Mouse (Mus musculus) embryonic facial prominence, embryonic 13.5 days (tissue): ENCODE results near the gene Eomes. TPM values are rescaled to one million over a fixed set of nuclear protein-coding genes. Genes with fewer than 3 reads are reported as not detected.

ENCODE experiments used
- ATAC-seq: fragments of 200-750 bp; cut with Nextera tagmentation; 2 replicates; pipeline ENCODE4 v1.8.0; 2017; ENCODE audit warnings: low read depth; ENCODE audit not compliant: insufficient number of reproducible peaks, insufficient read depth, low FRiP score, low TSS enrichment
- H3K27ac ChIP-seq: fragments of 300-500 bp; sonication (generic); 2 replicates; pipeline ENCODE4 v1.5.1; 2015; ENCODE audit warnings: moderate library complexity, mild to moderate bottlenecking, inconsistent platforms
- H3K27me3 ChIP-seq: fragments of 300-500 bp; sonication (generic); 2 replicates; pipeline ENCODE4 v1.6.1; 2015; ENCODE audit warnings: mild to moderate bottlenecking, inconsistent platforms
- H3K36me3 ChIP-seq: fragments of 300-500 bp; sonication (generic); 2 replicates; pipeline ENCODE4 v1.6.1; 2015; ENCODE audit warnings: mild to moderate bottlenecking, inconsistent platforms
- H3K4me1 ChIP-seq: fragments of 300-500 bp; sonication (generic); 2 replicates; pipeline ENCODE4 v1.6.1; 2015; ENCODE audit warnings: inconsistent platforms
- H3K4me2 ChIP-seq: fragments of 300-500 bp; sonication (generic); 2 replicates; pipeline ENCODE4 v1.6.1; 2015; ENCODE audit warnings: moderate library complexity, mild to moderate bottlenecking, inconsistent platforms
- H3K4me3 ChIP-seq: fragments of 300-500 bp; sonication (generic); 2 replicates; pipeline ENCODE4 v1.5.1; 2015; ENCODE audit warnings: mild to moderate bottlenecking, inconsistent platforms
- H3K9ac ChIP-seq: fragments of 300-500 bp; sonication (generic); 2 replicates; pipeline ENCODE4 v1.6.1; 2015; ENCODE audit warnings: mild to moderate bottlenecking, inconsistent platforms
- H3K9me3 ChIP-seq: fragments of 300-500 bp; sonication (generic); 2 replicates; pipeline ENCODE4 v1.6.1; 2016; ENCODE audit warnings: inconsistent platforms
- WGBS: fragments of 180-500 bp; shearing (Covaris S2); methylation state at CpG from one replicate; pipeline ENCODE4 v1.1.7; 2015; ENCODE audit warnings: mixed read lengths; 5-methylcytosine and 5-hydroxymethylcytosine counted together
- polyA plus RNA-seq: library from polyadenylated mRNA; unstranded; fragments of >200 nt; fragmentation: Nextera tagmentation; extraction: Ambion mirVana; gene quantifications from 2 replicates; pipeline ENCODE4 v1.2.1, GENCODE M21; 2015

The Eomes gene
- polyA plus RNA-seq, 1 experiment from 2014 or later = 0.20 TPM

DNA sequence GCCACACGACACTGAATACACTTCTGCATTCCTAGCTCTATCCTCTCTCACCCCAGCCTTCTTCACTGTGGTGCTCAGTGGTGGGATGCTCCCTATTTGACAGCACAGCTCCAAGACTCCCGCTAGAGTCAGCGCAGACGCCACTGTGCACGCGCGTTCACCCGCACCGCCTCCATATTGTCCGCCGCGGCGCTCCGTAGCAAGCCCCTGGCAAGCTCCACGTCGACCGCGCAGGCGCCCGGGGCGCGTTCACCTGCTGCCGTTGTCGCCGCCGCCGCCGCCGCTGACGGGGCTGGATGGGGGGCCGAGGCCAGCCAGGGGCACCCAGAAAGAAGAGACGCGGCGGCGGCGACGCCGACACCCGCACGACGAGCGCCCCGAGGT lies 28.0 kb downstream of the Eomes start, which contains the start of gene Golga4:
Gene Golga4, plus strand, starts transcription at position 248 of the 384 bp plus-strand sequence.
- peak; percentile 81 for ATAC-seq
- H3K36me3 ChIP-seq = no peaks in the 10 kb centered on the region
- H3K9me3 ChIP-seq = no peaks in the 10 kb centered on the region
- H3K27ac ChIP-seq = peak within 1 kb of the TSS; percentile 44; the same call in 1 of the 2 replicates
- H3K4me3 ChIP-seq = peak within 1 kb of the TSS; percentile 91
- under 1% methylated on average over 41 of the region's 43 CpGs for WGBS
- no peaks in the 10 kb centered on the region for H3K27me3 ChIP-seq
- H3K4me2 ChIP-seq = peak within 1 kb of the TSS; percentile 99
- peak within 1 kb of the TSS; percentile 91 for H3K9ac ChIP-seq
- peaks cover 25% of the 10 kb centered on the region for H3K4me1 ChIP-seq

DNA sequence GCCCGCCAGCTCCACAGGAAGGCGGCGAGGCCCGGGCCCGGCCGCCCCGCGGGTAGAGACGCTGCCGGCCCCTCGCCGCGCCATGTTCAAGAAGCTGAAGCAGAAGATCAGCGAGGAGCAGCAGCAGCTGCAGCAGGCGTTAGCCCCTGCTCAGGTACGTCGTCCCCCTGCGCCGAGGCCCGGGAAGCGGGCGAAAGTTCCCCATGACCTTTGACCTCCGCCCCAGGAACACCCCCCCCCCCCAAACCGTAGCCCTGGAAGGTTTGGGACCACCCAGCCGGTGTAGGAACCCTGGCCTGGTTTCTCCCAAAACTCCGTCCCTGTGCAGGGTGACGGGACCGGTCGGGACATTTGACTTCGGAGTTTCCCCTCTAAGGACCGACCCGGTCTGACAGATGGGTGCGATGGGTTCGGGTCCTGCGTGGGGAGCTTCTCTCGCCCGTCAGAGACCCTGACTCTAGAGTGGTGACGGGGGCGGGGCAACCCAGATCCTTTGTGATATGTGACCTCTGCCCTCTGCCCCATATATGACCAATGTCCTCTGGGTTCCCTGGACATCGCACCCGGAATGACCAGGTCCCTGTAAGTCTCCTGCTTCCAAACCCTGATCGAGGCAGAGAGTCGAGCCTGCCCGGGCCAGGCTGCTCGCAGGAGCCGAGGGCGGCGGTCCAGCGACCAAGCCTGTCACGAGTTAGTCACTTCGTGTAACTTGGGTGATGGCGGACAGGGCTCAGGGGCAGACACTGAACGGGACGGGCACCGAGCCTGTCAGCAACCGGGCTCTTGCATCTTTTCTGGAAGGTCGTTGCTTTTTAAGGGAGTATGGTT lies 28.6 kb downstream of the Eomes start:
- Histone ChIP-seq H3K4me1 (peaks cover 25% of the 10 kb centered on the region), H3K9me3 (no peaks in the 10 kb centered on the region), H3K27me3 (no peaks in the 10 kb centered on the region), H3K27ac (peak overlapping the region; percentile 44; the same call in 1 of the 2 replicates), H3K9ac (peak overlapping the region; percentile 91), H3K36me3 (no peaks in the 10 kb centered on the region), H3K4me2 (peak overlapping the region; percentile 99), H3K4me3 (peak overlapping the region; percentile 91)
- no peak for ATAC-seq
- under 1% methylated on average over 57 of the region's 57 CpGs for WGBS

DNA sequence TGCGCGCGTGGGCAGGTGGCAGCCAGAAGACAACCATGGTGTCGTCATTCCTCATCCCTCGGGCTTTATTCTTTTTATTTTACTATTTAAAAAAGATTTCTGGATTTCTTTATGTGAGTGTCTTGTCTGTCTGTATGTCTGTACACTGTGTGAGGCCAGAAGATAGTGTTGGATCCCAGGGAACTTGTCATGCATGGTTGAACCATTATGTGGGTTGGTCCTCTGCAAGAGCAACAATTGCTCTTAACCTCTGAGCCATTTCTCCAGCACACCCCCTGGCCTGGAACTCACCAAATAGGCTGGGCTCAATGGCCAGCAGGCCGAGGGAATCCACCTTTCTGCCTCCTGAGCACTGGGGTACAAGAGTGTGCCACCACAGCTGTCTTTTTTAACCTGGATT lies 29.5 kb downstream of the Eomes start:
- Histone ChIP-seq H3K27me3 (no peaks in the 10 kb centered on the region), H3K27ac (no peak overlapping the region), H3K4me3 (peak overlapping the region; percentile 91), H3K36me3 (no peaks in the 10 kb centered on the region), H3K9me3 (no peaks in the 10 kb centered on the region), H3K4me1 (peaks cover 25% of the 10 kb centered on the region), H3K9ac (peak overlapping the region; percentile 91), H3K4me2 (peak overlapping the region; percentile 99)
- 76% methylated on average over 6 of the region's 6 CpGs for WGBS
- no peak for ATAC-seq

DNA sequence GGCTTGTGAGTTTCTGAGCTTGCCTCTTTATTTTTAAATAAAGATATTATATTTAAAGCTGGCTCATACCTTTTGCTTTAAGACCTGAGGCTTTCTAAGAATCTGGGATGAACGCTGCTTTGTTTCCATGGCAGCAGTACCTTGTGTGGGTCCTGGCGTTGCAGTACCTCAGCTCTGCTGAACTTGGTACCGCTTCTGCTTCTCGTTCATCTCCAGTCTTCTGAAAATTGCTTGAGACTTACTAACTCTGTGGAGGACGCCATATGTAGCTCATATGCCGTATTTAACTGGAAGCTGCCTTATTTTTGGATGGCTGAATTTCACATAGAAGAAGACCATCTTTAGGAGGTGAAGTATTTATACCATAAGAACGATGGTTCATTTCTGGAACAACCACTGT lies 30.6 kb downstream of the Eomes start:
- Histone ChIP-seq H3K27ac (no peak overlapping the region), H3K9me3 (no peaks in the 10 kb centered on the region), H3K4me1 (peaks cover 25% of the 10 kb centered on the region), H3K4me3 (no peak overlapping the region), H3K27me3 (no peaks in the 10 kb centered on the region), H3K4me2 (no peak overlapping the region), H3K36me3 (no peaks in the 10 kb centered on the region), H3K9ac (0 out of 2 replicates have a peak overlapping the region, but pooled peaks have one; percentile 91)
- no peak for ATAC-seq
- WGBS = 81% methylated on average over 7 of the region's 7 CpGs

DNA sequence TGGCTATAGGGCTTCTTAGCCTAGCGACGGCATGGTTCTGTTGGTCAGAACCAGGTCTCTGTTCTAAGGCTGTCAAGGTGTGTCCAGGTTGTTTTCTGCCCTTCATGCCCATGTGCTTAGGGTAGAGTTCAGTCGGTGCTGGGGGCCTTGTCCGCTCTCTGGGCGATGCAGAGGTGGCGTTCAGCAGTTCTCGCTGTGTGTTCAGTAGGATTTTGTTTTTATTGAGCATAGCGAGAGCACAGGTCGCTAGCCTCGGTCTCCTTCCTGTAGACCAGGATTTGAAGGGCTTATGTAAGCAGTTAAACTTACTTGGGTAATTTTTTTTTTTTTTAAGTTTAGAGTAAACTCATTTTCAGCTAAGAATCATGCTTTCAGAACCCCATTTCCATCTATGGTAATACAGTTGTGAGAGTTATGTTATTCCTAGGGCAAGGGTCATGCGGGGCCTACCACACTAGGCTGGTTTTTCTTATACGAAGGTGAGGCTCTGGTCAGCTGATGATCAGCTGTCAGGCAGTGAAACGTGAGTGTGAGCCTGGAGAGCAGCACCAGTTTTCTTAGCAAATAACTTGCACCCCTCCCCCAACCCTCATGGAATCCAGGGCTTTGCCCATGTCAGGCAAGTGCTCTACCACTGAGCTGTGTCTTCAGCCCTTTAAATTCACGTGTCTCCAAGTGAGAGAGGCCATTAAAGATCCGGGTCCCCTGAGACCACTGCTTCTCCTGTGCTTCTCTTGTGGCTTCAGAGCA lies 33.1 kb downstream of the Eomes start:
- no peaks in the 10 kb centered on the region for H3K27me3 ChIP-seq
- H3K4me3 ChIP-seq = no peak overlapping the region
- no peak overlapping the region for H3K27ac ChIP-seq
- H3K9me3 ChIP-seq = no peaks in the 10 kb centered on the region
- 76% methylated on average over 15 of the region's 15 CpGs for WGBS
- no peak for ATAC-seq
- H3K4me1 ChIP-seq = peaks cover 25% of the 10 kb centered on the region
- peaks cover 14% of the 10 kb centered on the region for H3K36me3 ChIP-seq
- no peak overlapping the region for H3K9ac ChIP-seq
- H3K4me2 ChIP-seq = no peak overlapping the region

DNA sequence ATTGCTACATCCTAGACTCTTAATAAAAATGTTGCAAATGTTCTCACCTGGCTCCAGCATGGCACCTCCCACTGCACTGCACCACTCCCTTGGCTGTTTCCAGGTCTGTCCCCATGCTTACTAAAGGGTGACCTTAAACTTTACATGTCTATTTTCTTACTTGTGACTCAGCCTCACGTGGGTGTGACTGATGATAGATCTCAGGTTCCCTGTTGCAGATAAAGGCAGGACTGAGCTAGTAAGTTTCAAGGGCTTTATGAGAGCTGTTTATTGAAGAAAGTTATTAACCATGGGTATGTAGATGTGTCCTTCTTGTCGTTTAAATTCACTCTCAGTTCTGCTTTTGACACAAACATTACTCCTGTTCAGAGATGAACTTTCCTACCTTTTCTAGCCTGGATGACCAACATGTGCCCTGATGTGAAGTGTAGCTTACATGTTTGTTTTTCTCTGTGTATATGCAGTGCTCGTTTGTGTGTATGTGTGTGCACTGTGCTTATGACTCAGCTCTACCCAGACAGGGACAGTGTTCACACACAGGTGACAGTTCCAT lies 34.7 kb downstream of the Eomes start:
- peaks cover 14% of the 10 kb centered on the region for H3K4me1 ChIP-seq
- ATAC-seq = no peak
- H3K9ac ChIP-seq = no peak overlapping the region
- 83% methylated on average over 3 of the region's 3 CpGs for WGBS
- no peaks in the 10 kb centered on the region for H3K27me3 ChIP-seq
- peaks cover 14% of the 10 kb centered on the region for H3K36me3 ChIP-seq
- H3K4me3 ChIP-seq = no peak overlapping the region
- H3K4me2 ChIP-seq = no peak overlapping the region
- H3K9me3 ChIP-seq = no peaks in the 10 kb centered on the region
- H3K27ac ChIP-seq = no peak overlapping the region

DNA sequence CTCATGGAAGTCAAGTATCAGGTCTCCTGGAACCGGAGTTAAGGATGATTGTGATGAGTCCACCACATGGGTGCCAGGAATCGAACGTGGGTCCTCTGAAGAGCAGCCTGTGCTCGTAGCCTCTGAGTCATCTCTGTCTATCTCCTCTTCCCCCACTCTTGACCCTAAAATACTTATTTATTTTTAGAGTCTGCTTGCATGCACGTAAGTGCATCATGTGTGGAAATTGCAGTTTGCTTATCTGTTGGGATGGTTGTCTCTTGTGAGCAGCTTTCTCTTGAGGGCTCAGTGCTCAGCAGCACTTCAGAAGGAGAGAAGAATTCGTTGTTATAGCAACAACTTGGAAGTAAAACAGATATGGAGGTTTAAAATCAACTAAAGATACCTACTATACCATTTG lies 37.5 kb downstream of the Eomes start:
- 90% methylated on average over 6 of the region's 6 CpGs for WGBS
- peaks cover 14% of the 10 kb centered on the region for H3K36me3 ChIP-seq
- H3K27me3 ChIP-seq = no peaks in the 10 kb centered on the region
- no peak overlapping the region for H3K4me3 ChIP-seq
- H3K9me3 ChIP-seq = no peaks in the 10 kb centered on the region
- H3K9ac ChIP-seq = no peak overlapping the region
- H3K27ac ChIP-seq = no peak overlapping the region
- ATAC-seq = no peak
- peaks cover 14% of the 10 kb centered on the region for H3K4me1 ChIP-seq
- no peak overlapping the region for H3K4me2 ChIP-seq

DNA sequence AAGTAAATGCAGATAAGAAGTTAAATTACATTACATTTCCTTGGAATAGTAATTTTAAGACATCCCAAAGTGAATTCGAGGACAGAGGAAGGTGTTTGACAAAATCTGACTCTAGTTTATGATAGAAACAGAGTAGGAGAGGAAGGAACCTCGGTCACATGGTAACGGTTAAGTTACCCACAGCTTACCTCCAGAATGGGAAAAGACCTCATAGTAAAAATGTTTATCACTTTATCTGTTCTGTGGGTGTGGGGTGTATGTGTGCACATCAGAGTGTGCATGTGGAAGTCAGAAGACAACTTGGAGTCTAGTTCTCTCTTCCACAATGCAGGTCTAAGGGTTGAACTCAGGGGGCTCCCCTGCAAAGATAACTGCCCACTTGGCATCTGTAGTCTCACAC lies 38.1 kb downstream of the Eomes start:
- no peak overlapping the region for H3K4me3 ChIP-seq
- H3K9me3 ChIP-seq = no peaks in the 10 kb centered on the region
- peaks cover 21% of the 10 kb centered on the region for H3K4me1 ChIP-seq
- H3K4me2 ChIP-seq = no peak overlapping the region
- no peaks in the 10 kb centered on the region for H3K27me3 ChIP-seq
- ATAC-seq = no peak
- 90% methylated on average over 3 of the region's 3 CpGs for WGBS
- no peak overlapping the region for H3K27ac ChIP-seq
- H3K36me3 ChIP-seq = peaks cover 14% of the 10 kb centered on the region
- H3K9ac ChIP-seq = no peak overlapping the region

DNA sequence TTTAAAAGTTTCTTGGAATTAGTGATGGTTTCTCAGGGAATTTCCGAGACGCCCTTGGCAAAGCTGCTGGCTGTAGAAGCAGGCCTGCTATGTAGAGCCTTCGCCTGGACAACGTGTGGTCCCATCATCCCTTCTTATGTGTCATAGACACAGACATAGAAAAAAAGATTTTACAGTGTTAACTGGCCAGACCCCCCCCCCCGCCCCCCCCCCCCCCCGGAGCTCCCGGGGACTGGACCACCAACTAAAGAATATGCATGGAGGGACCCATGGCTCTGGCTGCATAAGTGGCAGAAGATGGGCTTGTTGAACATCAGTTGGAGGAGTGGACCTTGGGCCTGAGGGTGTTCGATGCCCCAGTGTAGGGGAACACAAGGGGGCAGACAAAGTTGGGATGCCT lies 39.6 kb downstream of the Eomes start:
- no peak overlapping the region for H3K4me2 ChIP-seq
- ATAC-seq = no peak
- H3K4me3 ChIP-seq = no peak overlapping the region
- no peaks in the 10 kb centered on the region for H3K27me3 ChIP-seq
- H3K36me3 ChIP-seq = peaks cover 17% of the 10 kb centered on the region
- WGBS = 80% methylated on average over 8 of the region's 8 CpGs
- H3K27ac ChIP-seq = no peak overlapping the region
- H3K4me1 ChIP-seq = peaks cover 21% of the 10 kb centered on the region
- no peaks in the 10 kb centered on the region for H3K9me3 ChIP-seq
- H3K9ac ChIP-seq = no peak overlapping the region

DNA sequence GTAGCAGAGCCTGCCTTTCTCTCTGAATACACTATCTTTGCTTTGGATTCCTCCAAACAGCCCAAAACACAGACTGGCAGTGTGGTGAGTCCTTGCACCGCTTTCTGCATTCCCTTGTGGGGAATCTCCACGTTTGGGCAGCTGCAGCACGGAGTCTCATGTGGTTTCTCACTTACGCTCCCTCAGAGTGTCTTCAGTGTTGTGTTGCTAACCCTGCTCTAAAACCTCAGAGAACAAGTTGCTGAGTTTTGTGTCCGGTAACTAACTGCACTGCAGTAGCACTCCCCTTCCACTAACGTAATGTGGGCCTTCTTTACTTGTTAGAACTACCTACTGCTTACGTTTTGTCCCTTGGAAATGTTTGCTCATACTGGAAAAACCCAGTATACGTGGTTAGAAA lies 41.1 kb downstream of the Eomes start:
- Histone ChIP-seq H3K4me1 (peaks cover 21% of the 10 kb centered on the region), H3K27me3 (no peaks in the 10 kb centered on the region), H3K9ac (no peak overlapping the region), H3K27ac (no peak overlapping the region), H3K9me3 (no peaks in the 10 kb centered on the region), H3K4me3 (no peak overlapping the region), H3K36me3 (peaks cover 27% of the 10 kb centered on the region), H3K4me2 (no peak overlapping the region)
- 61% methylated on average over 8 of the region's 8 CpGs for WGBS
- ATAC-seq = no peak

DNA sequence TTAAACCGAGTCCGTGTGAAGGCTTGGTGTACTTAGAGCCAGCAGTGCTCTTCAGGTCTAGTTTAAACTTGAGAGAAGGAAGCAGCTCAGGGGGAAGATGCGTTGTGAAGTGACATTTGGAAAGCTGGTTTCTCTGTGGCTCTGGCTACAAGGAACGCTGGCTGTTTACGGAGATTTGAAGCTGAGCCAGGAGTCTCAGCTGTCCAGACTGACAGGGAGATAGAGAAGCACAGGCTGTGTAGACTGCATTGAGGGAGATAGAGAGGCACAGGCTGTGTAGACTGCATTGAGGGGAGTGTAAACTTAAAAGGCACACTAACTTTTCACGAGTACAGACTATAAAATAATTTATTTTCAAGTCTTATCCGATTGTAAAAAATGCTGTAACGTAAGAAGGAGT lies 42.0 kb downstream of the Eomes start:
- H3K4me1 ChIP-seq = peaks cover 21% of the 10 kb centered on the region
- H3K36me3 ChIP-seq = peaks cover 31% of the 10 kb centered on the region
- H3K27ac ChIP-seq = no peak overlapping the region
- ATAC-seq = no peak
- no peak overlapping the region for H3K9ac ChIP-seq
- H3K27me3 ChIP-seq = no peaks in the 10 kb centered on the region
- 53% methylated on average over 8 of the region's 8 CpGs for WGBS
- H3K4me3 ChIP-seq = no peak overlapping the region
- H3K9me3 ChIP-seq = no peaks in the 10 kb centered on the region
- no peak overlapping the region for H3K4me2 ChIP-seq
